9 mouse cellular contexts compared by ENCODE assay signal in genomic region chr3:153806077-153806772, GRCm38 (mm10). TPM values are rescaled to one million over a fixed set of nuclear protein-coding genes. Genes with fewer than 3 reads are reported as not detected.
DNase-seq lines count a peak whose midpoint lies in the region; ATAC-seq and TF ChIP-seq lines count a peak whose summit lies in the region.
"Had no signal": no experiment of that assay in that cellular context is flagged by ENCODE, and none has a peak within 500 bp of the region (broad histone marks: within the 10 kb centered on the region; RNA-seq: fewer than 3 reads in every experiment).

No protein-coding gene starts in this region.

- H3K27me3 ChIP-seq in thymus, adult 2 months (ENCODE audit: control insufficient read depth, insufficient read depth, low read length), result no peaks in the 10 kb centered on the region

- peak; percentile 85 for DNase-seq in MN1 (ENCODE audit: low spot score)
- peak; percentile 88 for DNase-seq in cerebellum, adult 9-10 months
- DNase-seq in layer of hippocampus, adult 2 months (ENCODE audit: low spot score in 2 of 2), result peak; percentile 94 to 96
- peak; percentile 83 for DNase-seq in lung, adult 2 months
- peak; percentile 63 for DNase-seq in ovary, postnatal 10 days (ENCODE audit: low spot score)
- DNase-seq in thymus, adult 2 months, result peak; percentile 78

- peak; percentile 97 for ATAC-seq in frontal cortex, adult (ENCODE audit: low TSS enrichment)
- ATAC-seq in hematopoietic stem cell, adult 5-6 weeks (replicated peaks in 1 of 2; ENCODE audit: insufficient read depth in 1 of 2, low FRiP score in 2 of 2, low TSS enrichment in 1 of 2, low read depth in 1 of 2, poor library complexity in 2 of 2, severe bottlenecking in 2 of 2), result peak; percentile 59 to 74

- TF ChIP-seq POLR2A in lung, adult 2 months (IDR thresholded peaks at IDR 0.05; ENCODE audit: borderline replicate concordance, extremely low read depth, low read depth, low read length), result no peak
- TF ChIP-seq POLR2A in thymus, adult 2 months (IDR thresholded peaks at IDR 0.05; ENCODE audit: control insufficient read depth, extremely low read depth, insufficient read depth, low read length, poor library complexity), result no peak

- no peaks in the 10 kb centered on the region for H3K4me1 ChIP-seq in lung, adult 2 months (ENCODE audit: control insufficient read depth, insufficient read depth, low read length)
- peaks cover 15% of the 10 kb centered on the region for H3K4me1 ChIP-seq in thymus, adult 2 months (replicated peaks; ENCODE audit: control insufficient read depth, insufficient read depth, low read length)

- peak; percentile 98 for TF ChIP-seq CTCF in layer of hippocampus, adult 2 months (conservative IDR thresholded peaks at IDR 0.05)
- TF ChIP-seq CTCF in lung, adult 2 months (IDR thresholded peaks at IDR 0.05; ENCODE audit: insufficient read depth, low read length), result peak; percentile 92
- TF ChIP-seq CTCF in thymus, adult 2 months (IDR thresholded peaks at IDR 0.05; ENCODE audit: borderline replicate concordance, control insufficient read depth, extremely low read depth, insufficient read depth, low read length, poor library complexity), result peak; percentile 95

- H3K4me3 ChIP-seq in layer of hippocampus, adult 2 months, result peak overlapping the region; percentile 15; the same call in 1 of the 2 replicates
- H3K4me3 ChIP-seq in lung, adult 2 months (replicated peaks; ENCODE audit: extremely low read depth, low read depth, low read length), result no peak overlapping the region
- H3K4me3 ChIP-seq in thymus, adult 2 months (ENCODE audit: control insufficient read depth, insufficient read depth, low read length), result no peak overlapping the region
- H3K4me3 ChIP-seq: myocyte had no signal

- WGBS in lung, adult 2 months, result 35% methylated on average over 14 of the region's 14 CpGs
- 45% methylated on average over 14 of the region's 14 CpGs for WGBS in thymus, adult 2 months

- no peak overlapping the region for H3K27ac ChIP-seq in layer of hippocampus, adult 2 months
- H3K27ac ChIP-seq in thymus, adult 2 months (ENCODE audit: control insufficient read depth, insufficient read depth, low read length), result no peak overlapping the region

- H3K36me3 ChIP-seq in thymus, adult 2 months (ENCODE audit: control insufficient read depth, insufficient read depth, low read length), result no peaks in the 10 kb centered on the region

RNA-seq across cellular contexts. Expression of gene Asb17, which starts 37.8 kb away (rescaled TPM):
- not detected in 2 replicates for total RNA-seq in hematopoietic stem cell, adult 5-6 weeks (2017)
- total RNA-seq in layer of hippocampus, adult 2 months (2021), result not detected
- not detected in 2 replicates for polyA plus RNA-seq in lung, adult 2 months (2012; rRNA removed)
- not detected in 2 replicates for polyA plus RNA-seq in thymus, adult 2 months (2012; rRNA removed)
- polyA plus RNA-seq: myocyte had no signal
